Mouse (Mus musculus) bone marrow, adult 2 months (tissue): ENCODE measurements around the gene Slc7a5.

ENCODE experiments used
- CTCF ChIP-seq: fragments of 200-500 bp; IDR thresholded peaks from 2 replicates; pipeline ENCODE4 v1.5.1; 2011; ENCODE audit warnings: low read length, control low read depth; ENCODE audit not compliant: control insufficient read depth, insufficient read depth
- POLR2A ChIP-seq: fragments of 200-500 bp; IDR thresholded peaks from 2 replicates; pipeline ENCODE4 v1.6.1; 2011; ENCODE audit warnings: low read depth, mild to moderate bottlenecking, control low read depth, low read length, borderline replicate concordance; ENCODE audit not compliant: control insufficient read depth

GRCm38 (mm10) chr8:121952800-121953199 lies 45.3 kb upstream of the Slc7a5 start:
- TF ChIP-seq POLR2A (no peak), CTCF (no peak)
